Mouse (Mus musculus) A20 (cell line): ENCODE measurements around the gene Tram2.
A peak's percentile ranks its signal among the peaks of the same experiment; 100 is the strongest.

Experiments used
- DNase-seq: peaks from one replicate; pipeline ENCODE4 v3.0.0-alpha.2; 2011; ENCODE audit warnings: low read depth, low spot score

The Tram2 gene

GRCm38 (mm10) chr1:20974341-20975135 is 104.5 kb downstream of the Tram2 start:
- DNase-seq, result no peak

- no peak for DNase-seq
Measured at GRCm38 (mm10) chr1:20973389-20973788, 105.6 kb downstream of the Tram2 start.

GRCm38 (mm10) chr1:20969642-20970041 is 109.4 kb downstream of the Tram2 start:
- DNase-seq, result no peak

- peak; percentile 13 for DNase-seq
Measured at GRCm38 (mm10) chr1:20954876-20955275, 124.2 kb downstream of the Tram2 start.

- DNase-seq, result no peak
Measured at GRCm38 (mm10) chr1:20951799-20952198, 127.2 kb downstream of the Tram2 start.

- no peak for DNase-seq
Measured at GRCm38 (mm10) chr1:20951300-20951763, 127.7 kb downstream of the Tram2 start, which contains the start of gene Efhc1. Gene Efhc1 (plus strand): TSS chr1:20951626.
